Mouse (Mus musculus) kidney, postnatal 14 days (tissue): ENCODE data around the gene B230104I21Rik.

Source experiments
- DNase-seq: peaks from one replicate; pipeline ENCODE4 v3.0.0; 2022; ENCODE audit warnings: mixed read lengths

Gene B230104I21Rik

DNA sequence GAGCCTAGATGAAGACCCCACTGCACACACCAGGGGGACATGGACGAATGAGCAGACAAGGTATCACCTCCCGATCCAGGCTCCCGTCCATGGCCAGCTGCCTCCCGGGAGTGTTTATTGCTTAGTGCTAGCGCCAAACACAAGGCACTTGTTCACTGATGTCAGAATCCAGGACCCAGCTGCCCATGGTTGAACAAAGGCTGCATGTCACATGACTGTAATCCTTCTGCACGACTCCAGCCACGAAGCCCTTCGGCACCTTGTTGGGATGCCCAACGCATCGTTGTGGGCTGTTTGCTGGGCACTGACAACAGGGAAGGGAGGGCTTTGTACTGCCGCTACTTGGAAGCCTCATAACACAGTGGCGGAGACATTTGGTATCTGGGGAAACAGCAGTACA is at the start of gene B230104I21Rik:
Gene B230104I21Rik, plus strand, starts transcription at position 367 of the 400 bp plus-strand sequence.
- DNase-seq = no peak

GRCm38 (mm10) chr4:154293735-154294201 is 42.2 kb upstream of the B230104I21Rik start:
- peak; percentile 37 for DNase-seq

DNA sequence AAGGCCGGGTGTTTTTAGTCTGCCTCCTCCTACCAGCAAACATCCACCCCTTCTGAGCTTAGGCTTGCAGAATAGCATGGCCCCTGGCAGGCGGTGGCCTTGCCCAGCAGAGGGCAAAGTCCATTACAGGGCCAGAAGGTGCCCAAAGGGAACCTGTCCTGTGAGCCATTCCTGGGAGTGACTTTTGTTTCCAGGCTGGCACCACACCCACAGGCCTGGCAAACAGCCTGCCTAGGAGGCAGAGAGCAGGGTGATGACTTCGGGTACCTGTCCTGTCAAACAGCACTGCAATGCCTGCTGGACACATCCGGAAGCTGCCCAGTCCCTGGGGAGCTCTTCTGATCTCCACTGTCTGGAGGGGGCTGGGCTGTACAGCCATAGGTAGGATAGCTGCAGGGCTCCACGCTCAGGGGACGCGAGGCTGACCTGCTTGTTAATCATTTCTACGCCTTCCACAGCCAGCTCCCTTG is 41.6 kb upstream of the B230104I21Rik start:
- peak; percentile 87 for DNase-seq

DNA sequence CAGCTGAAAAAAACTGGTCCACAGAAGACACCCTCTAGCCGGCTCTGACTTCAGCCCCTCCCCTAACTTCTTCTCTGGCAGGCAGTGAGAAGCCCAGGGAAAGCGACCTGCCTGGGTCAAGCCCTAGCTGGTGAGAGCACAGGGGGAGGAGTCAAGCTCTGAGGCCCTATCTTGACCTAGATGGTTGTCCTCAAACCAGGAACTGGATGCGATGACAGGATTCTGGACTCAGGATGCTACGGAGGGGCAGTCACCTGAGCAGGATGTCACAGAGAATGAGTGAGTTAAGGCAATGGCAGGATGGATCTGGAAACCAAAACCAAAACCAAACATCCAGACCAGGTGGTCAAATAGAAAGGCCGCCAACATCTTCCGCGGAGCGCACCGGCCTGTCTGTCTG is 38.2 kb upstream of the B230104I21Rik start:
- peak; percentile 81 for DNase-seq

GRCm38 (mm10) chr4:154299541-154300271 is 36.2 kb upstream of the B230104I21Rik start:
- peak; percentile 87 for DNase-seq

DNA sequence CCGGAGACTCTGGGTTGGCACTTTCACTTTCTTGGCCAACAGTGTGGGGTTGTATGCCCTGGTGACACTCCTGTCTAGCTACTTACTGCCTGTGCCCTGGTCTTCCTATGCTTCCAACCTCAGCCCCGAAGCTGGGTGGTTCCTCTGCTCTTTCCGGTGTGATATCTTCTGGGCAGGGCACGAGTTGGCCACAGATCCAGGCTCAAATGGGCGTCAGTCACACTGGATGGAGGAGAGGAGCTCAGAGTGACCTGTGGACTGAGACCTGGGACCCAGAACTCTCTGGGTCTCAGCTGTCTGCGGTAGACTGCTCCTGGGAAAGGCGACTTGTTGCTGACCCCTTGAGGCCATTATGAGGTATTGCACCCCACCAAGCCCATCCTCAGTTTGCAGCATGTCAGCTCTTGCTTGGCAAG is 34.5 kb upstream of the B230104I21Rik start, which contains the start of gene Arhgef16:
Gene Arhgef16, minus strand, starts transcription at position 211 of the 416 bp plus-strand sequence.
- peak; percentile 72 for DNase-seq

GRCm38 (mm10) chr4:154309131-154309530 is 26.8 kb upstream of the B230104I21Rik start:
- DNase-seq = no peak

DNA sequence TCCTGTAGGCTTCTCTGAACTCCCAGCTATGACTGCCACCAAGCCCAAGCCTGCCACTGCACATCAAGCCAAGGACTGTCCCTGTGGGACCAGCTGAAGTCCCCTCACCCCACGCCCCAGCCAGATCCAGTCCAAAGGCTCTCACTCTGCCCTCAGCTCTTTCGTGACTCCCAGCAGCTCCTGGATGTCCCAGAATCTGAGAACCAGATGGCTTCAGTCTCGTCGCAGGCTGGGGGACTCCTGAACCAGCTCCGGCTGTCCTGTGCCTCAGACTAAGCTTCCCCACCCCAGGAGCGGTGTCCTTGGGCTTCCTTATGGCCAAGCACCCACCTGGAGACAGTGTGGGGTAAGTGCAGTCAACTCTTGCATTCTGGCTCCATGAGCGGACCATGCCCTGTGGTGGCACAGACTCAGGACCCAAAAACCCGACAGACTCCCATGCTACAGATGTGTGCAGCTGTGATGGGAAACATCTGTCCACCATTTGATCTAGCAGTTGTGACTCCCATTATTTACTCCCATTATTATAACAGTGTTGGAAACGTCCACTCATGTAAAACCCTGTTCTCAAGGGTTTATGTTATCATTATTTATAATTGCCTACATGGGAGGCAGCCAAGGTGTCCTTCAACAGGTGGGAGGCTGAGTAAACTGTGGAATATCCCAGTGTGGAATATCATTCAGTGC is 25.2 kb upstream of the B230104I21Rik start:
- DNase-seq = no peak

DNA sequence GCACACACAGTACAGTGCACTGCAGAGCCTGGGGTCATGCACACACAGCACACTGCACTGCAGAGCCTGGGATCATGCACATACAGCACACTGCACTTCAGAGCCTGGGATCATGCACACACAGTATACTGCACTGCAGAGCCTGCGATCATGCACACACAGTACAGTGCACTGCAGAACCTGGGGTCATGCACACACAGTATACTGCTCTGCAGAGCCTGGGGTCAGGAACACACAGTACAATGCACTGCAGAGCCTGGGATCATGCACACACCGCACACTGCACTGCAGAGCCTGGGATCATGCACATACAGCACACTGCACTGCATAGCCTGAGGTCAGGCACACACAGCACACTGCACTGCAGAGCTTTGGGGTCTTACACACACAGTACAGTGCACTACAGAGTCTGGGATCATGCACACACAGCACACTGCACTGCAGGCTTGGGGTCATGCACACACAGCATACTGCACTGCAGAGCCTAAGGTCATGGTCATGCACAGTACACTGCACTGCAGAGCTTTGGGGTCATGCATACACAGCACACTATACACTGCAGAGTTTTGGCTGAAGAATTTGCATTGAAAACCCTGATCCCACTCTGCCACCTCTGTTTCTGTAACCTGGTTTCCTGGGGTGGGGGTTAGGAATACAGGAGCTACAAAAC is 23.6 kb upstream of the B230104I21Rik start:
- no peak for DNase-seq

GRCm38 (mm10) chr4:154312935-154313621 is 22.8 kb upstream of the B230104I21Rik start:
- no peak for DNase-seq

DNA sequence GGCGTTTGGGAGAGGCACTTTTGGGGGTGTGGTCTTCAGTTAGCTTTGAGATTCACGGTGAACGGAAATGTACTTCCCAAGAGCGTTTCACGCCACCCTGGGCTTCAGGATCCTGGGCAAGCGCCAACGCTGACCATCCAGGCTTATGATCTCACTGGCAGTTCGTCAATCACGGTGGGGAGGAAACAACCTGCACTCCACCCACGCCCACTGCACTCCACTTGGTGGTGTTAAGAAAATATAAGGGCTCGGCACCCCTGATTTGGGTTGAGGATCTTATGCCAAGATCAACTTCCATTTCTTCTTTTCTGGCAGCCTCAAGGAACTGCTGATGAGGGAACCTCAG is 22.3 kb upstream of the B230104I21Rik start:
- DNase-seq = no peak

DNA sequence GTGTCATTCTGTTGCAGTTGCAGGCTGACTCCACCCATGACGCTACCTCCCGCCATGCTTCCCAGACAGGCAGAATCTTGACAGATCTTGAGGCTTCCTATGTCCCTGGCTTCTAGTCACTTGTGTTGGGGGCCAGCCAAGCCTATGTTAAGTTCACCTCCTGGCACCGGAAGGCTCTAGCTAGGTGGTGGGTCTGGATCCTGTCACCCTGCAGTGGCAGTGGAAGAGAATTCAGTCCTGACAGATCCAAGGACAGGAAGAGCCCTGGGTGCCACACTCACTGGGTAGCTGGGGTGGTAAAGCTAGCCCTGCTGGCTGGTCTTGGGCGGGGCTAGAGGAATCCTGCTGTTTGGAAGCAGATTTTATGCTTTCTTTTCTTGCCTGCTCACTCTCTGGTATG is 10.5 kb upstream of the B230104I21Rik start:
- no peak for DNase-seq

- no peak for DNase-seq
These were observed 7.5 kb upstream of the B230104I21Rik start for GRCm38 (mm10) chr4:154328431-154328830.

DNA sequence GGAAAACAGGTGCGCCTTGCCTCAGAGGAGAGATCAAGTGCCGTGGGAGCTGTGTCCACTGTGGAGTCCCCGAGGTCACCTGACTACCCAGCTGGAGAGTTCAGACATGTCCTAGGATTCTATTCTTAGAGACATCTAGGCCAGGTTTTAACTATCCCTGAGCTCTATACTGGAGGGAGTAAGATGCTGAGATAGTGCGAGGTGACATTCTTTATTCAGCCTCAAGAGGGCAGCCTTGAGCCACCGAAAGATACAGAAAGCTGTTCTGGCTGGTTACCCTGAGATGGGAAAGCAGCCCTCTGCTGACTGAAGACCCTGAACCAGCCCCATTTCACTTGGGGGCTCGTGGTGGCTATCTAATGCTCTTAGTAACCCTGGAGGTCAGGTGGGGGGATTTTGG is 7.1 kb upstream of the B230104I21Rik start:
- DNase-seq = peak; percentile 77

DNA sequence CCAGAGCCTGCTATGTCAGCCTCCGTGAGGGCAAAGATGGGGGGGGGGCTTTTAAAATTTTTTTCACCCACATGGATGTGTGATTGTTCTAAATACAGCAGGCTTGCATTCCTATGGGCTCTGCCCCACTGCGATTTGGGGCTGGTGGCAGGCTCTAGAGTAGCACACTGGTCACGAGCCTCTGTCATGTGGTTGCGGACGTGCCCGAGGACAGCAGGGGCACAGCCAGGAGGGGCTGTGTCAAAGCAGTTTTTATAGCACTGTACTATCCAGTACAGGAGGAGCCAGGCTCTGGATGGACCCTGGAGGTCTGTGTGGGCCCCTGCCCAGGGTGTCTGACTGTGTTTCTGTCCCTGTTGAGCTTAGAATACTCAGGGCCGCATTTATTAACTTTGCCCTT is 5.9 kb upstream of the B230104I21Rik start:
- DNase-seq = no peak

- no peak for DNase-seq
These were observed 4.7 kb upstream of the B230104I21Rik start for GRCm38 (mm10) chr4:154331271-154331670.

DNA sequence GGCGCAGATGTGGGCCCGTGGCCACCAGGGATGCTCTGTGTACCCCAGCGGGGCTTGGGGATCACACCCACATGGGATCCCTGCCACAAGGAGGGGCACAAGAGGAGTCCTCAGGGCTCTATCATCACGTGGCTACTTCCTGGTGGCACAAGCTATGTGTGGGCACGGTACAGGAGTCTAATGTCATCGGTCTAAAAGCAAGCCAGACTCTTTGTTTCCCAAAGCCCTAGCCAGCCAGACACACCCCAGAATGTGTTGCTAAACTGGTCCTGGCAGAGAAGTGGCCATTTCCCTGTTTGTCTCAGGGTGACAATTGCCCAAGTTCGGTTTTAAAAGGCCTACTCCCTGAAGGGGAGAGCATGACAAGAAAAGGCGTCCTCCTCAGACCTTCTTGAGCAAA is 2.6 kb upstream of the B230104I21Rik start:
- DNase-seq = no peak

GRCm38 (mm10) chr4:154334699-154335402 is 1.1 kb upstream of the B230104I21Rik start:
- peak; percentile 45 for DNase-seq

GRCm38 (mm10) chr4:154336650-154337049 is 723 bp downstream of the B230104I21Rik start:
- DNase-seq = peak; percentile 69

GRCm38 (mm10) chr4:154346731-154347522 is 11.0 kb downstream of the B230104I21Rik start:
- no peak for DNase-seq

- peak; percentile 77 for DNase-seq
These were observed 12.4 kb downstream of the B230104I21Rik start for GRCm38 (mm10) chr4:154348197-154348786.
